Comparison of ENCODE assay signal across 9 mouse cellular contexts in the genomic region with DNA sequence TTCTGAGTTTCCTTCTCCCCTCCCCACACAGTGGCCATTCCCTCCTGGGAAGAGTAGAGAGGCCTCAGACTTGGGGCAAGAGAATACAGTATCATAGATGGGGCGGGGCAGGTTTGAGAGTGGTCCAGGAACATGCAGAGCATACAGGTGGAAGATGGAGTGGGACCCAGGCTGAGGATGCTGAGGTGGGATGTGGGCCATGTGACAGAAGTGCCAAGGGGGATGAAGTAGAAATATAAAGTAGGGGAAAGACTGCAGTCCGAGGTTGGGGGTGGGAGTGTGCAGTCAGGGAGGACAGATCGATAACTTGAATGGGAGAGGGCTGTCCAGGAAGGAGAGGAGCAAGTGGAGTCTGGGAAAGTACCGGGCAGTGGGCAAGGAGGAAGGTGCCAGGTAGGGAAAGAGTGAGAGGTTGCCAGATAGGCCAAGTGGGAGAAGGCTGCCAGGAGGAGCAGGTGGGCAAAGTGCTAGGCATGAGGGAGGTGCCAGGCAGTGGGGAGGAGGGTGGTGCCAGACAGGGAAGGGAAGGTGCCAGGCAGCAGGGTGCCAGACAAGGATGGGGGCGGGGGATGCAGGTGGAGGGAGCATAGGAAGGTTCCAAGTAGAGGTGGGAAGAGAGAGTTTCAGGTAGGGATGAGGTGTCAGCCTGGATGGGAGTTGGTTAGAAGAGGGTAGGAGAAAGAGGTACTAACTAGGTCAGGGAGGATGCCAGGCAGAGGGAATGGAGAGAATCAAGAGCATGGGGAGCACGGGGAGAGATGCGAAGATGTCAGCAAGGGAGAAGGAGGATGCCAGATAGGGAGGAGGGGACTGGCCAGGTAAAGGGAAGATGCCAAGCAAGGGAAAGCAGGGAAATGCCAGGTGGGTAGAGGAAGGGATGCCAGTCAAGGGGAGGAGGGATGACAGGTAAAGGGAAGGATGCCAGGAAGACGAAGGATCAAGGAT. TPM values are rescaled to one million over a fixed set of nuclear protein-coding genes. Genes with fewer than 3 reads are reported as not detected.
DNase-seq lines count a peak whose midpoint lies in the region; ATAC-seq and TF ChIP-seq lines count a peak whose summit lies in the region.
"Had no signal": no experiment of that assay in that cellular context is flagged by ENCODE, and none has a peak within 500 bp of the region (broad histone marks: within the 10 kb centered on the region; RNA-seq: fewer than 3 reads in every experiment).

No protein-coding gene starts in this region.

- no peak for TF ChIP-seq POLR2A in cortical plate, adult 2 months (IDR thresholded peaks at IDR 0.05; ENCODE audit: extremely low read depth, insufficient read depth, low read length)

- no peaks in the 10 kb centered on the region for H3K36me3 ChIP-seq in liver, embryonic 12.5 days
- no peaks in the 10 kb centered on the region for H3K36me3 ChIP-seq in liver, postnatal 0 days (replicated peaks; ENCODE audit: insufficient read depth, low read length)
- H3K36me3 ChIP-seq in hindbrain, embryonic 15.5 days, result peaks cover 5% of the 10 kb centered on the region; the same call in 1 of the 2 replicates
- no peaks in the 10 kb centered on the region for H3K36me3 ChIP-seq in neural tube, embryonic 15.5 days
- H3K36me3 ChIP-seq: liver, embryonic 15.5 days had no signal

- DNase-seq in liver, postnatal 0 days, result no peak
- no peak for DNase-seq in adrenal gland, adult (ENCODE audit: inconsistent age in 2 of 2, low spot score in 1 of 2)
- no peak for DNase-seq in frontal cortex, postnatal 36 days (ENCODE audit: low spot score in 2 of 2)
- DNase-seq: gastrocnemius, postnatal 36 days had no signal

- no peak overlapping the region for H3K4me3 ChIP-seq in liver, embryonic 12.5 days
- no peak overlapping the region for H3K4me3 ChIP-seq in liver, postnatal 0 days (ENCODE audit: low read depth, low read length)
- peak overlapping the region; percentile 73 for H3K4me3 ChIP-seq in cortical plate, adult 2 months (ENCODE audit: insufficient read depth, low read length)
- peak overlapping the region; percentile 66 for H3K4me3 ChIP-seq in hindbrain, embryonic 15.5 days
- H3K4me3 ChIP-seq in neural tube, embryonic 15.5 days (replicated peaks), result peak overlapping the region; percentile 60

- TF ChIP-seq CTCF in liver, postnatal 0 days (IDR thresholded peaks at IDR 0.05; ENCODE audit: low read depth), result no peak
- TF ChIP-seq CTCF in cortical plate, adult 2 months (IDR thresholded peaks at IDR 0.05; ENCODE audit: extremely low read depth, insufficient read depth, low read length), result no peak

- no peak for ATAC-seq in liver, embryonic 12.5 days
- no peak for ATAC-seq in liver, postnatal 0 days
- peak; percentile 4; the same call in 1 of the 2 replicates for ATAC-seq in hindbrain, embryonic 15.5 days (ENCODE audit: low FRiP score, low read depth)
- peak; percentile 8; the same call in 1 of the 2 replicates for ATAC-seq in neural tube, embryonic 15.5 days (ENCODE audit: low FRiP score)

- no peak overlapping the region for H3K9ac ChIP-seq in liver, embryonic 12.5 days
- H3K9ac ChIP-seq in liver, postnatal 0 days (replicated peaks), result no peak overlapping the region
- peak overlapping the region; percentile 77 for H3K9ac ChIP-seq in hindbrain, embryonic 15.5 days
- H3K9ac ChIP-seq in neural tube, embryonic 15.5 days (replicated peaks), result peak overlapping the region; percentile 84
- H3K9ac ChIP-seq: liver, embryonic 15.5 days had no signal

- peak overlapping the region; percentile 58; the same call in 1 of the 2 replicates for H3K4me2 ChIP-seq in liver, embryonic 12.5 days
- H3K4me2 ChIP-seq in liver, postnatal 0 days (ENCODE audit: low read depth, low read length), result no peak overlapping the region
- peak overlapping the region; percentile 64 for H3K4me2 ChIP-seq in hindbrain, embryonic 15.5 days
- peak overlapping the region; percentile 67 for H3K4me2 ChIP-seq in neural tube, embryonic 15.5 days

- H3K9me3 ChIP-seq in liver, embryonic 12.5 days (replicated peaks), result no peaks in the 10 kb centered on the region
- no peaks in the 10 kb centered on the region for H3K9me3 ChIP-seq in liver, postnatal 0 days (ENCODE audit: low read length)
- H3K9me3 ChIP-seq in hindbrain, embryonic 15.5 days, result no peaks in the 10 kb centered on the region
- H3K9me3 ChIP-seq in neural tube, embryonic 15.5 days (replicated peaks), result no peaks in the 10 kb centered on the region
- H3K9me3 ChIP-seq: liver, embryonic 15.5 days had no signal

- peaks cover 6% of the 10 kb centered on the region; the same call in 1 of the 2 replicates for H3K4me1 ChIP-seq in liver, embryonic 12.5 days
- no peaks in the 10 kb centered on the region for H3K4me1 ChIP-seq in liver, postnatal 0 days (ENCODE audit: insufficient read depth)
- H3K4me1 ChIP-seq in cortical plate, adult 2 months (ENCODE audit: control insufficient read depth, insufficient read depth, low read length), result peaks cover 5% of the 10 kb centered on the region; the same call in 1 of the 2 replicates
- H3K4me1 ChIP-seq in hindbrain, embryonic 15.5 days (replicated peaks), result peaks cover 48% of the 10 kb centered on the region
- H3K4me1 ChIP-seq in neural tube, embryonic 15.5 days, result peaks cover 47% of the 10 kb centered on the region
- H3K4me1 ChIP-seq: liver, embryonic 15.5 days had no signal

- H3K27me3 ChIP-seq in liver, embryonic 12.5 days (replicated peaks), result peaks cover 70% of the 10 kb centered on the region
- peaks cover 15% of the 10 kb centered on the region for H3K27me3 ChIP-seq in liver, postnatal 0 days (ENCODE audit: insufficient read depth, low read length)
- H3K27me3 ChIP-seq in hindbrain, embryonic 15.5 days, result no peaks in the 10 kb centered on the region
- H3K27me3 ChIP-seq in neural tube, embryonic 15.5 days (replicated peaks), result no peaks in the 10 kb centered on the region

- no peak overlapping the region for H3K27ac ChIP-seq in liver, embryonic 12.5 days
- no peak overlapping the region for H3K27ac ChIP-seq in liver, postnatal 0 days (ENCODE audit: low read depth)
- no peak overlapping the region; the same call in 1 of the 2 replicates for H3K27ac ChIP-seq in cortical plate, adult 2 months (ENCODE audit: insufficient read depth, low read length)
- H3K27ac ChIP-seq in hindbrain, embryonic 15.5 days (replicated peaks), result peak overlapping the region; percentile 73
- H3K27ac ChIP-seq in neural tube, embryonic 15.5 days (replicated peaks), result peak overlapping the region; percentile 80
- H3K27ac ChIP-seq: liver, embryonic 15.5 days had no signal

- TF ChIP-seq EP300 in liver, postnatal 0 days (IDR thresholded peaks at IDR 0.05; ENCODE audit: low read depth), result no peak

- 33% methylated on average over 8 of the region's 8 CpGs for WGBS in liver, embryonic 12.5 days (ENCODE audit: insufficient replicate concordance)
- 40% methylated on average over 8 of the region's 8 CpGs for WGBS in liver, postnatal 0 days (ENCODE audit: insufficient replicate concordance)
- 49% methylated on average over 8 of the region's 8 CpGs for WGBS in hindbrain, embryonic 15.5 days
- 42% methylated on average over 8 of the region's 8 CpGs for WGBS in neural tube, embryonic 15.5 days

RNA-seq across cellular contexts. Expression of gene Smarcd3, which starts 0.9 kb away (rescaled TPM):
- polyA plus RNA-seq in liver, embryonic 12.5 days (2016; fragmentation: Nextera tagmentation; extraction: Ambion mirVana), result 5.8 and 8.3 TPM in 2 replicates
- polyA plus RNA-seq in liver, postnatal 0 days (2015; fragmentation: Nextera tagmentation; extraction: Ambion mirVana), result 0.80 and 0.84 TPM in 2 replicates
- polyA plus RNA-seq in cortical plate, adult 2 months (2012; rRNA removed), result 97.8 and 97.9 TPM in 2 replicates
- polyA plus RNA-seq in hindbrain, embryonic 15.5 days (2015; fragmentation: Nextera tagmentation; extraction: Ambion mirVana), result 134 and 138 TPM in 2 replicates
- 111 and 135 TPM in 2 replicates for polyA plus RNA-seq in neural tube, embryonic 15.5 days (2015; fragmentation: Nextera tagmentation; extraction: Ambion mirVana)

RNA-seq across cellular contexts. Expression of gene Chpf2, which starts 36.8 kb away (rescaled TPM):
- polyA plus RNA-seq in liver, embryonic 12.5 days (2016; fragmentation: Nextera tagmentation; extraction: Ambion mirVana), result 16.6 and 17.6 TPM in 2 replicates
- 13.8 and 15.9 TPM in 2 replicates for polyA plus RNA-seq in liver, postnatal 0 days (2015; fragmentation: Nextera tagmentation; extraction: Ambion mirVana)
- polyA plus RNA-seq in cortical plate, adult 2 months (2012; rRNA removed), result 55.1 and 62.2 TPM in 2 replicates
- 18.7 and 19.0 TPM in 2 replicates for polyA plus RNA-seq in hindbrain, embryonic 15.5 days (2015; fragmentation: Nextera tagmentation; extraction: Ambion mirVana)
- 19.3 and 21.2 TPM in 2 replicates for polyA plus RNA-seq in neural tube, embryonic 15.5 days (2015; fragmentation: Nextera tagmentation; extraction: Ambion mirVana)

RNA-seq across cellular contexts. Expression of gene Abcf2, which starts 46.0 kb away (rescaled TPM):
- 93.7 and 95.9 TPM in 2 replicates for polyA plus RNA-seq in liver, embryonic 12.5 days (2016; fragmentation: Nextera tagmentation; extraction: Ambion mirVana)
- polyA plus RNA-seq in liver, postnatal 0 days (2015; fragmentation: Nextera tagmentation; extraction: Ambion mirVana), result 24.9 and 26.4 TPM in 2 replicates
- 83.6 and 87.1 TPM in 2 replicates for polyA plus RNA-seq in cortical plate, adult 2 months (2012; rRNA removed)
- 78.7 and 82.1 TPM in 2 replicates for polyA plus RNA-seq in hindbrain, embryonic 15.5 days (2015; fragmentation: Nextera tagmentation; extraction: Ambion mirVana)
- 82.8 and 93.1 TPM in 2 replicates for polyA plus RNA-seq in neural tube, embryonic 15.5 days (2015; fragmentation: Nextera tagmentation; extraction: Ambion mirVana)

Comparison
In these comparisons a context has a peak if more than half of its experiments do, and no peak if none do; other contexts are left out.
1. ATAC-seq: peak in hindbrain, embryonic 15.5 days (single experiment) and neural tube, embryonic 15.5 days (single experiment); none in liver, embryonic 12.5 days (single experiment) and liver, postnatal 0 days (single experiment).
2. H3K27ac ChIP-seq: peak in hindbrain, embryonic 15.5 days (single experiment) and neural tube, embryonic 15.5 days (single experiment); none in liver, embryonic 12.5 days (single experiment), liver, postnatal 0 days (single experiment) and cortical plate, adult 2 months (single experiment).
3. H3K4me3 ChIP-seq: peak in cortical plate, adult 2 months (single experiment), hindbrain, embryonic 15.5 days (single experiment) and neural tube, embryonic 15.5 days (single experiment); none in liver, embryonic 12.5 days (single experiment) and liver, postnatal 0 days (single experiment).
4. H3K9ac ChIP-seq: peak in hindbrain, embryonic 15.5 days (single experiment) and neural tube, embryonic 15.5 days (single experiment); none in liver, embryonic 12.5 days (single experiment) and liver, postnatal 0 days (single experiment).
5. RNA of gene Smarcd3, which starts 0.9 kb away (polyA plus RNA-seq): 134 to 138 TPM in hindbrain, embryonic 15.5 days, 111 to 135 TPM in neural tube, embryonic 15.5 days and 97.8 to 97.9 TPM in cortical plate, adult 2 months; 5.8 to 8.3 TPM in liver, embryonic 12.5 days and 0.80 to 0.84 TPM in liver, postnatal 0 days; every median in the first group is over 10 times any median in the second.